9 mouse cellular contexts compared by ENCODE assay signal in the genomic region with DNA sequence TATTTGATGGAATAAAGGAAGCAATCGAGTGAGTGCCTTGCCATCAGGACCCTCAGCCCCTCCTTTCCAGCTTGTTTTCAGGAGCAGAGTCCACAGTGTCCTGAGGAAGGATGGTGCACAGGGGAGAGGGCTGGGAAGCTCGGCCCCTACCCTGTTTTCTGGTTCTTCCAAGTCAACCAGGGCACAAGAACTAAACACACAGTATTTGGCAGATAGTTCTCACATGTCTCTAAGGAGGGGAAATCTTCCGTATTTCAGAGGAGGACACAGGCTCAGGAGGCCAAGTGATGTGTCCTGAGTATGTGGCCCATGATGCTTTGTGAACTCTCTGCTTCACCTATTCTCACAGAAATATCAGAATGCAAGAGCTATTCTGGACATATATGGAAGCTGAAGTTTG. TPM values are rescaled to one million over a fixed set of nuclear protein-coding genes. Genes with fewer than 3 reads are reported as not detected.
DNase-seq lines count a peak whose midpoint lies in the region; ATAC-seq and TF ChIP-seq lines count a peak whose summit lies in the region.
"Had no signal": no experiment of that assay in that cellular context is flagged by ENCODE, and none has a peak within 500 bp of the region (broad histone marks: within the 10 kb centered on the region; RNA-seq: fewer than 3 reads in every experiment).

No protein-coding gene starts in this region.

- H3K27ac ChIP-seq in heart, embryonic 12.5 days (ENCODE audit: poor library complexity, severe bottlenecking), result no peak overlapping the region
- no peak overlapping the region for H3K27ac ChIP-seq in embryonic facial prominence, embryonic 13.5 days
- H3K27ac ChIP-seq in intestine, postnatal 0 days (ENCODE audit: low read depth, low read length), result no peak overlapping the region
- H3K27ac ChIP-seq in midbrain, embryonic 16.5 days (ENCODE audit: low read length), result no peak overlapping the region

- 0 out of 2 replicates have a peak overlapping the region, but pooled peaks have one; percentile 9 for H3K4me3 ChIP-seq in heart, embryonic 12.5 days
- peak overlapping the region; percentile 99; the same call in 1 of the 2 replicates for H3K4me3 ChIP-seq in embryonic facial prominence, embryonic 13.5 days
- no peak overlapping the region; the same call in 1 of the 2 replicates for H3K4me3 ChIP-seq in intestine, postnatal 0 days (ENCODE audit: low read depth, low read length)
- H3K4me3 ChIP-seq in midbrain, embryonic 16.5 days (ENCODE audit: low read depth, low read length), result no peak overlapping the region

- H3K27me3 ChIP-seq in heart, embryonic 12.5 days (replicated peaks), result no peaks in the 10 kb centered on the region
- no peaks in the 10 kb centered on the region for H3K27me3 ChIP-seq in embryonic facial prominence, embryonic 13.5 days
- H3K27me3 ChIP-seq in intestine, postnatal 0 days (replicated peaks; ENCODE audit: control insufficient read depth, insufficient read depth, low read length), result no peaks in the 10 kb centered on the region
- H3K27me3 ChIP-seq in midbrain, embryonic 16.5 days (ENCODE audit: control insufficient read depth, insufficient read depth, low read depth, low read length), result no peaks in the 10 kb centered on the region

- no peaks in the 10 kb centered on the region for H3K9me3 ChIP-seq in heart, embryonic 12.5 days (replicated peaks)
- no peaks in the 10 kb centered on the region for H3K9me3 ChIP-seq in embryonic facial prominence, embryonic 13.5 days
- H3K9me3 ChIP-seq in intestine, postnatal 0 days (ENCODE audit: control insufficient read depth), result no peaks in the 10 kb centered on the region
- H3K9me3 ChIP-seq in midbrain, embryonic 16.5 days (replicated peaks; ENCODE audit: control insufficient read depth, low read length, poor library complexity, severe bottlenecking), result no peaks in the 10 kb centered on the region

- no peaks in the 10 kb centered on the region for H3K36me3 ChIP-seq in heart, embryonic 12.5 days
- no peaks in the 10 kb centered on the region; the same call in 1 of the 2 replicates for H3K36me3 ChIP-seq in embryonic facial prominence, embryonic 13.5 days
- H3K36me3 ChIP-seq in intestine, postnatal 0 days (ENCODE audit: control insufficient read depth, insufficient read depth), result no peaks in the 10 kb centered on the region
- no peaks in the 10 kb centered on the region for H3K36me3 ChIP-seq in midbrain, embryonic 16.5 days (ENCODE audit: control insufficient read depth, insufficient read depth, low read length)

- WGBS in heart, embryonic 12.5 days, result 71% methylated on average over 3 of the region's 3 CpGs
- 74% methylated on average over 3 of the region's 3 CpGs for WGBS in embryonic facial prominence, embryonic 13.5 days
- 53% methylated on average over 3 of the region's 3 CpGs for WGBS in intestine, postnatal 0 days
- 65% methylated on average over 3 of the region's 3 CpGs for WGBS in midbrain, embryonic 16.5 days

- H3K4me1 ChIP-seq in heart, embryonic 12.5 days (replicated peaks), result peaks cover 60% of the 10 kb centered on the region
- peaks cover 35% of the 10 kb centered on the region for H3K4me1 ChIP-seq in embryonic facial prominence, embryonic 13.5 days
- peaks cover 5% of the 10 kb centered on the region; the same call in 1 of the 2 replicates for H3K4me1 ChIP-seq in intestine, postnatal 0 days (replicated peaks; ENCODE audit: control insufficient read depth, insufficient read depth, low read length)
- peaks cover 26% of the 10 kb centered on the region for H3K4me1 ChIP-seq in midbrain, embryonic 16.5 days (ENCODE audit: control insufficient read depth, insufficient read depth, low read length)

- ATAC-seq in heart, embryonic 12.5 days (ENCODE audit: insufficient number of reproducible peaks, low FRiP score), result no peak
- no peak for ATAC-seq in embryonic facial prominence, embryonic 13.5 days (ENCODE audit: insufficient number of reproducible peaks, insufficient read depth, low FRiP score, low TSS enrichment, low read depth)
- ATAC-seq in intestine, postnatal 0 days, result no peak
- ATAC-seq in midbrain, embryonic 16.5 days, result no peak

- H3K9ac ChIP-seq in heart, embryonic 12.5 days, result no peak overlapping the region
- H3K9ac ChIP-seq in embryonic facial prominence, embryonic 13.5 days, result no peak overlapping the region
- H3K9ac ChIP-seq in intestine, postnatal 0 days (ENCODE audit: low read depth, low read length), result no peak overlapping the region
- H3K9ac ChIP-seq in midbrain, embryonic 16.5 days (ENCODE audit: low read depth, low read length), result no peak overlapping the region

- TF ChIP-seq CTCF in intestine, postnatal 0 days (IDR thresholded peaks at IDR 0.05; ENCODE audit: low read depth), result no peak

- DNase-seq in heart, postnatal 4 days, result no peak
- no peak for DNase-seq in spleen, postnatal 14 days (ENCODE audit: low spot score in 2 of 2)
- DNase-seq in adrenal gland, postnatal 25 days, result no peak
- no peak for DNase-seq in thymus, postnatal 14 days

- H3K4me2 ChIP-seq in heart, embryonic 12.5 days, result peak overlapping the region; percentile 94
- peak overlapping the region; percentile 90 for H3K4me2 ChIP-seq in embryonic facial prominence, embryonic 13.5 days
- H3K4me2 ChIP-seq in intestine, postnatal 0 days (replicated peaks; ENCODE audit: low read depth), result peak overlapping the region; percentile 86; the same call in 1 of the 2 replicates
- H3K4me2 ChIP-seq in midbrain, embryonic 16.5 days (ENCODE audit: low read length), result peak overlapping the region; percentile 89

RNA-seq across cellular contexts. Expression of a gene that starts 2.5 kb away (rescaled TPM):
- 18.2 and 18.9 TPM in 2 replicates for polyA plus RNA-seq in heart, embryonic 12.5 days (2016; fragmentation: Nextera tagmentation; extraction: Ambion mirVana)
- total RNA-seq in heart, postnatal 4 days (2021), result 10 to 100 TPM; 52.1 to 53.3 TPM
- polyA plus RNA-seq in embryonic facial prominence, embryonic 13.5 days (2015; fragmentation: Nextera tagmentation; extraction: Ambion mirVana), result 18.2 and 18.6 TPM in 2 replicates
- 19.5 and 20.8 TPM in 2 replicates for polyA plus RNA-seq in intestine, postnatal 0 days (2015; fragmentation: Nextera tagmentation; extraction: Ambion mirVana)
- polyA plus RNA-seq in midbrain, embryonic 16.5 days (2015; fragmentation: Nextera tagmentation; extraction: Ambion mirVana), result 18.2 and 18.4 TPM in 2 replicates
- total RNA-seq in adrenal gland, postnatal 25 days (2021), result 52.2 and 59.0 TPM in 2 replicates

RNA-seq across cellular contexts. Expression of a gene that starts 42.5 kb away (rescaled TPM):
- polyA plus RNA-seq in heart, embryonic 12.5 days (2016; fragmentation: Nextera tagmentation; extraction: Ambion mirVana), result 0.05 and 0.19 TPM in 2 replicates
- total RNA-seq in heart, postnatal 4 days (2021), result not detected
- 0.26 TPM in 1 of 2 replicates, not detected in the other for polyA plus RNA-seq in embryonic facial prominence, embryonic 13.5 days (2015; fragmentation: Nextera tagmentation; extraction: Ambion mirVana)
- 15.9 and 16.1 TPM in 2 replicates for polyA plus RNA-seq in intestine, postnatal 0 days (2015; fragmentation: Nextera tagmentation; extraction: Ambion mirVana)
- 0.05 TPM in 1 of 2 replicates, not detected in the other for polyA plus RNA-seq in midbrain, embryonic 16.5 days (2015; fragmentation: Nextera tagmentation; extraction: Ambion mirVana)
- total RNA-seq in adrenal gland, postnatal 25 days (2021), result 0.29 TPM in 1 of 2 replicates, not detected in the other
- total RNA-seq: left cerebral cortex, adult 8-10 months had no signal

Comparison
In these comparisons a context has a peak if more than half of its experiments do, and no peak if none do; other contexts are left out.
1. H3K4me3 ChIP-seq: peak in heart, embryonic 12.5 days (single experiment) and embryonic facial prominence, embryonic 13.5 days (single experiment); none in intestine, postnatal 0 days (single experiment) and midbrain, embryonic 16.5 days (single experiment).
2. RNA of a gene that starts 42.5 kb away (polyA plus RNA-seq): 15.9 to 16.1 TPM in intestine, postnatal 0 days; 0.05 to 0.19 TPM in heart, embryonic 12.5 days, 0.05 TPM in midbrain, embryonic 16.5 days and 0.26 TPM in embryonic facial prominence, embryonic 13.5 days; every median in the first group is over 10 times any median in the second.
3. Peak in every context shown above with its lines, with median percentiles within 50 percentile points of each other: H3K4me2 ChIP-seq.